Mouse (Mus musculus) NIH3T3 (cell line): Measurements from ENCODE around the gene Tmem205.

Source experiments
- DNase-seq: peaks from one replicate; pipeline ENCODE4 v3.0.0-alpha.2; 2012; ENCODE audit warnings: low read depth

Gene Tmem205

GRCm38 (mm10) chr9:21916851-21917492 lies 10.4 kb downstream of the Tmem205 start:
- DNase-seq, result no peak

DNA sequence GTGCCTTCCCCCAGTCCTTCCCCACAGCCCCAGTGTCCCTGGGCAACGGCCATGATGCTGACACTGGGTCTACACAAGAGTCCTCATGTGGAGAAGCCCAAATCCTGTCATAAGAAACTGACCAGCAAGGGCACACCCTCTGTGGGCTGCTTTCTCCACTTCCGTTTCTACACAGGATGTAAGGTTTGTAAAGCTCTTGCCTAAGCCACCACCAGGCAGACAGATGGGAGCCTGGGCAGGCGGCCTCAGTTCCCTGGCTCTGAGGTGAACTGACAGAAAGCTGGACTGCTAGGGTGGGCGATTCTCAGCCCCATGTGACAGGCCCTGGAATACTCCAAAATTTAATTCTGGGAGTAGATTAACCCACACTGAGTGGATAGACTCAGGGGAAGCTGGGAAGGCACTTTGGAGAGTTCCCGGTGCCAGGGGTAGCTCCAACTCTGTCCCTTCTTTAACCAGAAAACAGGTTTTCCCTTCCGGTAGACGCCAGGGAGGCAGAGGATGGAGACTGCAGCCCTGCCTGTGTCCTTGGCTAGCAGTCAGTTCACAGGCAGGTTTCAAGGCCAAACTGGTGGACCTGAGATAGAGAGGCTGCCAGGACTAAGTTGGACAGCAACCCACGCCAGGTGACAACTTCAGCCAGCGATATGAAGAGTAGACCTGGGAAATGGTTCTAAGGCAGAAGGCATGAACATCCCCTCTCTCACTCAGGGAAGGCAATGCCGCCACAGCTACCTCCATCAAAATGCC lies 17.7 kb downstream of the Tmem205 start:
- no peak for DNase-seq

DNA sequence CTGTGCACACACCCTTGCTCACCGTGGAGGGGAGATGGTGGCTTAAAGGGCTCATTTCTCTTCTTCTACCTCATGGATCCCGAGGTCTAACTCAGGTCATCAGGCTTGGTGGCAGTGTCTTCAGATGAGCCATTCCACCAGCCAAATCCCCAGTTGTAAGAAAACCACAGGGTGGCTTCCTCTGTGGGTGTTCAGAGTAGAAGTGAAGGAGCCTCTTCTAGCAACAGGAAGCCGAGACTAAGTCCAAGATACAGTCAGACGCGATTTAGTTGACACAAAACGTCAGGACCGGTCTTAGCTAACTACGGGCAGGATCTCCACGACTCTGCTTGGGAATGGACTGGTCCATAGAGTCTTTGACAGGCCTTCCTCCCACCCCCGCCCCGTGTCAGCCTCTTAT lies 19.1 kb downstream of the Tmem205 start:
- DNase-seq, result no peak

- DNase-seq, result peak; percentile 69
Measured at GRCm38 (mm10) chr9:21904031-21904430, 23.3 kb downstream of the Tmem205 start.

GRCm38 (mm10) chr9:21901223-21901820 lies 26.0 kb downstream of the Tmem205 start:
- DNase-seq, result peak; percentile 66

- peak; percentile 33 for DNase-seq
Measured at GRCm38 (mm10) chr9:21889229-21889628, 38.1 kb downstream of the Tmem205 start.

- no peak for DNase-seq
Measured at GRCm38 (mm10) chr9:21876601-21877000, 50.8 kb downstream of the Tmem205 start.

DNA sequence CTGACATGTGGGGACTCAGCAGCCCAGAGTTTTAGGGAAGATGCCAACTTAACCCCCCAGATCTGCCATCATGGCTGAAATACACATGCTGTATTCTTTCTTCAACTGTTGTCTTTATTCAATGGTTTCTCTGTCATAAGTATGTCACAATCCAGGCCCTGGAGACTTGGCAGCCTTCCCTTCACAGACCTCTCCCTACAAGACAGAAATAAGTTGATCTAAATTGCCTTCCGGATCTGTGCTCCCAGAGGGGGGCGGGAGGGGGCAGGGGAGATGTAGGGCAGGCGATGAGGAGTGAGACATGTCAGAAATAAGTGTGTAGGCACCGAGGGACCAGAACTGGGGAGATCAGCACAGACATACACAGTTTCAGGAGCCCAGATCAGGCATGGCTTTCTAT lies 55.2 kb downstream of the Tmem205 start:
- DNase-seq, result peak; percentile 20
